Comparison of ENCODE assay signal across 12 mouse cellular contexts in the genomic region with DNA sequence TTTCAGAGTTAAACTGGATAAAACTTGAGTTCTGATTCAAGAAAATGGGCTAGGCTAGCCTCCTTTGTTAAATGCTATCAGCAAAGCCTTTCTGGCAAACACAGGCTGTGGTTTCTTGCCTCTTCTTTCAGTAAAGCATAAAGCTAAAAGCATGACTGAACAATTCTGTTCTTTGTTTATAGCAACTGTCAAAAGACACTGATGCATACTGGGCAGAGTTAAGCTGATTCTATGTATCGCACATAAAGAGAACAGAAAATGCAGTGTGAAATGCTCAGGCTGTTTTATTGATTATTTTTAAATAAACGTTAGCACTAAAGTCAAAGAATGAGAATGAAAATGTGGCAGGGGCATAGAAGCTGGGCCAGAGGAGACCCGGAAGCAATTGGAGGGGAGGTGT.
"Had no signal": no experiment of that assay in that cellular context is flagged by ENCODE, and none has a peak within 500 bp of the region (broad histone marks: within the 10 kb centered on the region; RNA-seq: fewer than 3 reads in every experiment).

No protein-coding gene starts in this region.

- DNase-seq: kidney, adult 11 months; kidney, adult 9 months; kidney, postnatal 4 days; left cerebral cortex, postnatal 4 days; lung, adult 18-20 months; thymus, postnatal 4 days had no signal

- H3K36me3 ChIP-seq: limb, embryonic 13.5 days; neural tube, embryonic 15.5 days had no signal

- H3K27ac ChIP-seq: kidney, postnatal 0 days; layer of hippocampus, adult 2 months; limb, embryonic 13.5 days; liver, embryonic 14.5 days; neural tube, embryonic 15.5 days had no signal

- H3K9me3 ChIP-seq: limb, embryonic 13.5 days; neural tube, embryonic 15.5 days had no signal

- H3K27me3 ChIP-seq: limb, embryonic 13.5 days; neural tube, embryonic 15.5 days had no signal

- H3K4me1 ChIP-seq: limb, embryonic 13.5 days; neural tube, embryonic 15.5 days had no signal

- H3K4me3 ChIP-seq: layer of hippocampus, adult 2 months; limb, embryonic 13.5 days; myocyte; neural tube, embryonic 15.5 days had no signal

- H3K4me2 ChIP-seq: limb, embryonic 13.5 days; neural tube, embryonic 15.5 days had no signal

- H3K9ac ChIP-seq: limb, embryonic 13.5 days; liver, embryonic 14.5 days; neural tube, embryonic 15.5 days had no signal
